Mouse (Mus musculus): ENCODE data around the gene Vps13c. TPM values are rescaled to one million over a fixed set of nuclear protein-coding genes. Genes with fewer than 3 reads are reported as not detected.

Vps13c gene
- total RNA-seq, 2 experiments from 2014 or later: 20.8 to 39.3 TPM

DNA sequence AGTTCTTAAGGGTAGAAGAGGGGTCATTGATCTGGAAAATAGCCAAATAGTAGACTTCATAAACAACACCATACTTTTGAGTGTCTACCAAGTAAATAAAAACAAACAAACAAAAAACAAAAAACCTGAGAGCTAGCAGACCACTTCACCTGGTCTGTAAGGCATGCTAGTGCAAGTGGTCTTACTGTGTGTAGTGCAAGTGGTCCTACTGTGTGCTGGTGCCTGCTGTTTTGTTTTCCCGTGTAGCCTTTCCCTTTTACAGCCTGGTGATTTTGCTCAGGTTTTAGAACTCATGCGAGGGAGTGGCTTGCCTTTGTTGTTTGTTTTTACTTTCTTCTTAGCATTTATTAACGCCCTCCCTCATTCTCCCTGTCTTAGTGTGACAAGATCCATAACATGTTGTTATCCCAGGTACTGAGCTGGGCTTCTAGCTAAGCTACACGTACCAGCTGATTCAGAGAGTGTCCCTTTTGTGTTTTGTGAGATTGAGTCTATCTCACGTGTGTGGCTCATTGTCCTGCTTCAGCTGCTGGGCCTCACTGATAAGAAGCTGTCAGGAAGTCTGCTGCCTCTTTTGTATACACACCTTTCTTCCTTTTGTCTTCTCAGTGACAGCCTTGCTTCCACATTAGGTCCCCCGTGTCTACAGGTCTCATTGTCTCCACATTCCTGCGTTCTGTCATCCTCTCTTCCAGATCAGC is 34.5 kb downstream of the Vps13c start:
- ATAC-seq (replicated peaks; ENCODE audit: low FRiP score, low TSS enrichment, poor library complexity, severe bottlenecking): peak; percentile 75

DNA sequence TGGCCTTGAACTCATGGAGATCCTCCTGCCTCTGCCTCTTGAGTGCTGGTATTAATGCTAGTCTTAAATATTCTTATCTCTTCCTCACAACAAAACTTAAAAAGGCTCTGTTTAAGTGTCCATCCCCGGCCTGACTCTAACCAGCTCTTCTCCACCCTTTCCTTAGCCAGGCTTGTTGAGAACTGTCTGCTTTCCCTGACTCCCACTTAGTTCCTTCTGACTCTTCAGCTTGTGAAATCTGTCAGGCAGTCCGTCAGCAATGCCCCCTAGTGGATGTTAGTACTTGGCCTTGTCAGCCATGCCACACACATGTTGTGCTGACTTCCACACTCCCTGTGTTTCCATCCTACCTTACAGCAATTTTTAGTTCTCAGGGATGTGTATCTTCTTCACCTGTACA is 35.1 kb downstream of the Vps13c start:
- ATAC-seq (replicated peaks; ENCODE audit: low FRiP score, low TSS enrichment, poor library complexity, severe bottlenecking): peak; percentile 47; the same call in 1 of the 2 replicates

DNA sequence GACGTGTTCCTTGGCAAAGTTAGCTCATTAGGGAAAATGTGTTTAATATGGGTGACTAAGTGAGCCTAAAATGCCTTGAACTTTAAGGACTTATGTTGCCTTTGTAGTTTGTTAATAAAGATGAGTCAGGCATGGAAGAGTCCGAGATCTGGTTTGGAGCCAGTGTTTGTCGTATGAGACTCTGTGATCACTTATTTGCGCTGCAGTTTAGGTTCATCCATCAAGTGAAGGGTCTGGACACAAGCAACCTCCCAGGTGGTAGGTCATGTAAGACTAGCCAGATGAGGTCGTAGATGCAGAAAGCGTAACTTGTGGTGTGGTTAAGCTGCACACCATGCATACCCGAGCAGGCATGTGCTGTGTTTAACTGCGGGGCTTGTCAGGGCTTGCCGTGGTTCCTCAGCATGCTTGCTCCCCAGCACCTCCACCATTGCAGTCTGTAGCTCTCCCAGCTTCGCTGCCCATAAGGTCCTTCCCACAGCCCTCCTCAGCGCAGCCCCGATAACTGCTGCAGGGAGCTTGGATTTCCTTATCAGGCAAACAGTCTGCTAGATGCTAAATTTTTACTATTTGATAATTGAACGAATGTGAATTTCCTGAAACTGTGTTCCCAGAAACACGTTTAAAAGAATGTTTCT is 37.0 kb downstream of the Vps13c start:
- peak; percentile 78 for ATAC-seq (replicated peaks; ENCODE audit: low FRiP score, low TSS enrichment, poor library complexity, severe bottlenecking)

DNA sequence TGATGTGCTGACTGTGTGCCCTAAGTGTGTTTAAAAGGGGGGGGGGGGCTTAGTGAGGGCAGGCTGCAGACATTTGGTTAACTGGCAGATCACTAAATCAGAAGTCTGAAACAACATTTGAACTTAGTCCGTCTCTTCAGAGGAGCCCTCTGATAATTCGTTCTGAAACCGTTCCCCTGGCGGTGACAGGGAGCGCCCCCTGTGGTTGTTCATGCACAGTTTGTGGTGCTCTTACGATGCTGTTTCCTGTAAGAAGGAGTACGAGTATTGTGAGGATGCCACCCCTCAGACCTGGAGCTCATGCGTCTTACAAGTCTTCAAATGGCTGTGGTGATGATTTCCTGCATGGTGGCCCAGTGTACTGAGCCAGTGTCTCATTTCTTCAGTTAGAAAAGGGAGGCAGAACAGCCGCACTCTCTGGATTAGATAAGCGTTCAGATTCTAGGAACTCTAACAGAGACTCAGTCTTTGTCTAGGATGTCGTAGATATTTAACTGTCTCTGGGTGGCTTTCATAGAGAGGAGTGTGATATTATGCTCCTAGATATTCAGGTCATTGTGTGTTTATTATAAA is 38.1 kb downstream of the Vps13c start:
- ATAC-seq (replicated peaks; ENCODE audit: low FRiP score, low TSS enrichment, poor library complexity, severe bottlenecking): peak; percentile 53; the same call in 1 of the 2 replicates

DNA sequence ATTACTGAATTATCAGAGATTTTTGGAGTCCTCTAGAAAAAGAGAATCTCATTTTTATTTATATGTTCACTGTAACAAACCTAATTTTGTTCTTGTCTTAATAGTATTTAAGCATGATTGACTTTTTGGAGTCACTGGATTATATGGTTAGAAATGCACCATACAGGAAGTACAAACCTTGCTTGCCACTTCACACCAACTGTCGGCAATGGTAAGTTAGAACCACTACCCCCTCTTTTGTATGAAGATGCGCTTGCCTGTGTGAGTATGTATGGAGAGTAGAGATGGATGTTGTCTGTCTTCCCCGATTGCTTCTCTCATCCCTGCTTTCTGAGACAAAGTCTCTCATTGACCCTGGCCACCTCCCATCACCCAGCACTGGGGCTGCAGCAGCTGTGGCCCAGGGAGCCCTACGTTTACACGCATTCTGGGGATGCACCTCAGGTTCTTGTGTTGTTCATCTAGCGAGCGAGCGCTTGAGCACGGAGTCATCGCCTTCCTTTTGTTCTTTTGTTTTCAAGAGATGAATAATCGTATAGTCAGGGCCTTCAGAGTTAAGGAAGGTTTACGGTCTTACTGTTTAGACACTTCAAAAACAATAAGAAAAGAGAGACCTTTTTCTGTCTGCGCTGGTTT is 43.3 kb downstream of the Vps13c start:
- ATAC-seq (replicated peaks; ENCODE audit: low FRiP score, low TSS enrichment, poor library complexity, severe bottlenecking): no peak

- no peak for ATAC-seq (replicated peaks; ENCODE audit: low FRiP score, low TSS enrichment, poor library complexity, severe bottlenecking)
Measured at GRCm38 (mm10) chr9:67884095-67884494, 43.9 kb downstream of the Vps13c start.

- ATAC-seq (replicated peaks; ENCODE audit: low FRiP score, low TSS enrichment, poor library complexity, severe bottlenecking): no peak
Measured at GRCm38 (mm10) chr9:67886981-67887720, 47.0 kb downstream of the Vps13c start.

GRCm38 (mm10) chr9:67893474-67893873 is 53.3 kb downstream of the Vps13c start:
- no peak for ATAC-seq (replicated peaks; ENCODE audit: low FRiP score, low TSS enrichment, poor library complexity, severe bottlenecking)

DNA sequence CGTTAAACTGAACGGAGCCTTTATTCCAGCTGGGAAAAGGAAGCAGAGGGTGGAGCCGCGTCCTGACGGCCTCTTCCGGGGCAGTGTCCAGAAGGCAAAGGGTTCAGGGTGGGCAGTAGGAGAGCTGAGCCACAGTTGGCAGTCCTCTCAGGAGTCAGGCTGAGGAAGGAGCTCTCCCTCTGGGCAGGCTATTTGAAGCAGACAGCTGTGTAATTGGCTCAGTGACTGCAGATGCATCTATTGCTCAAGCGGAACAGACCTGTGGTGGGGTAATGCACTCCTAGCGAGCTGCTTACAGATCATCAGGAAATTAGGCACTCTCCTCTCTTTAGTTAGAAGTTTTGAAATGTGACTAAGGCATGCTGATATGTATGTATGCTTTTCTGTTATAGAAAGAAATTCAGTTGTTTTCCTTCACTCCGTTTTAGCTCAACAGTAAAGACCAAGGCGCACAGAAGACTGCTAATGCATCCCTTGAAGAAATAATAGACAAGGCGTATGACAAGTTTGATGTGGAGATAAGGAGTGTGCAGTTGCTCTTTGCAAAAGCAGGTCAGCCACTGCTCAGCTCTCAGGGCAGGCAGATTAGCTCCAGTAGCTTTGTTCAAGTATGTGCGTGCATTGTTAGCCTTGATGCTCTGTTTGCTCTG is 56.6 kb downstream of the Vps13c start:
- ATAC-seq (replicated peaks; ENCODE audit: low FRiP score, low TSS enrichment, poor library complexity, severe bottlenecking): no peak

GRCm38 (mm10) chr9:67900398-67900797 is 60.2 kb downstream of the Vps13c start:
- ATAC-seq (replicated peaks; ENCODE audit: low FRiP score, low TSS enrichment, poor library complexity, severe bottlenecking): no peak

DNA sequence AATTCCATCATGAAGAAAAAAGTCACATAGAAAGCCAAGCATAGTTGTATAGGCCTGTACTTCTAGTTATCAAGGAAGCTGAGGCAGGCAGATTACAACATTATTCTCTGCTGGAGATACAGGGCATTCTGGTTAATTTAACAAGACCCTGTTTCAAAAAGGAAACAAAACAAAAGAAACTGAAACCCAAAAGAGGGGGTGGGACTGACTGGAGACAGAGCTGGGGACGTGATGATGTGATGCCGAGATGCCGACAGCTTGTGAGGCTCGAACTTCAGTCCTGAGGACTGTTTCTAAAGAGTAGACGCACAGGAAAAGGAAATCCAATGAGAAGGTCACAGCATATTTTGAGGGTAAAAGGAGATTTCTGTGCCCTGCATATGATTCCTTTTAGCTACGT is 64.2 kb downstream of the Vps13c start:
- no peak for ATAC-seq (replicated peaks; ENCODE audit: low FRiP score, low TSS enrichment, poor library complexity, severe bottlenecking)

GRCm38 (mm10) chr9:67905541-67905940 is 65.3 kb downstream of the Vps13c start:
- no peak for ATAC-seq (replicated peaks; ENCODE audit: low FRiP score, low TSS enrichment, poor library complexity, severe bottlenecking)

DNA sequence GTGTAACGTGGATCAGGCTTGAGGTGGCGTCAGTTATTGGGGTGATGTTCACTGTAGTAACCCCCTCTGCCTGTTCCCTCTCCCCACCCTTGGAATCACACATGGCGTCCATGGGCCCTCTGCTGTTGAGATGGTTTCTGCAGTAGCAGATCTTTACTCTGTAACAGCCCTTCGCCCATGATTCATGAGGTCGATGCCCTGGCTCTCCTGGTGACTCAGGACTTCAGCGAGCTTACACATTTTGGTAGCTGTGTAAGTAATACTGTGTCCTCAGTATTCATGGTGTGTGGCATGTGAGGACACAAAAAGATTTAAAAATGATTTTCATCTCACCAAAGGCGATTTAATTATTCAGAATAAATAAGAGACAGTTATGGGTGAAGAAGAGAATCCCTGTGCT is 74.5 kb downstream of the Vps13c start:
- no peak for ATAC-seq (replicated peaks; ENCODE audit: low FRiP score, low TSS enrichment, poor library complexity, severe bottlenecking)

DNA sequence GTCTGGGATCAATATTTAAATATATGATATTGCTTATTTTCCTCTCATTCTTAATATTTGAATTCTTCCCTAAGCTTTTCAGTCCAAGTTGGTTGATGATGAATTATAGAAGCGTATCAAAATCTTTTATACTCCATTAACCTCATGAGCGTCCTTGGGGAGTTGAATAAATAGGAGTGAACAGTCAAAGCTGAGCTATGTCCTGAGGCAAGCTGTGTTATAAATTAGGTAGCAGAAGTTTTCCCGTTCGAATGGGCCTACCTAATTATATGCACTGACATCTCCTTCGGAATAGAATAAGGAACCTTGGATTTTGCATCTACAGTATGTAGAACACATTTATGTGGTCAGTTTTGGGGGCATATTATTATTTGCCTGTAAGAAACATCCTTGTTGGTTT is 82.2 kb downstream of the Vps13c start:
- no peak for ATAC-seq (replicated peaks; ENCODE audit: low FRiP score, low TSS enrichment, poor library complexity, severe bottlenecking)

GRCm38 (mm10) chr9:67930629-67931028 is 90.4 kb downstream of the Vps13c start:
- no peak for ATAC-seq (replicated peaks; ENCODE audit: low FRiP score, low TSS enrichment, poor library complexity, severe bottlenecking)

GRCm38 (mm10) chr9:67937286-67937685 is 97.1 kb downstream of the Vps13c start:
- no peak for ATAC-seq (replicated peaks; ENCODE audit: low FRiP score, low TSS enrichment, poor library complexity, severe bottlenecking)

DNA sequence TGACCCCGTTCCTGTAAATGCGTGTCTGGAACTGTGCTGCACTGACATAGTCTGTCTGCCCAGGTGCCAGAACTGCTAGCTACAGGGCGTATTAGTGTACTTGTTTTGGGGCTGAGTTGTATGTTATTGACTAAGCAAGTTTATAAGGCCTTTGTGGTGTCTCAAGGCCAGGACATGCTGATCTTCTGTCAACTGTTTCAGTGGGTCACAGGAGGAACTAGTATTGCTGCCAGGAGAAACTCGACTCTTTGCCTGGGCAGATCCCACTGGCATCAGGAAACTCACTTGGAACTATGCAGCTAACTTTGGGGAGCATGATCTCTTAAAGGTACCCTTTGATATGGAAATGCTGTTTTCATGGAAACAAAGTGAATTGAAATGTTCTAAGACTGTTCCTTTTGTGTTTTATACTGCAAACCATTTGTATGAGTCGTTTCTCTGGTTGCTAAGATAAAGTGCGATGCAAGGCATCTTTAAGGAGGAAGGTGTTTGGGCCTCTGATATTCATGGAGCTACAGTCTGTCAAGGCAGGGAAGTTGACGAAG is 115.3 kb downstream of the Vps13c start:
- ATAC-seq (replicated peaks; ENCODE audit: low FRiP score, low TSS enrichment, poor library complexity, severe bottlenecking): no peak

GRCm38 (mm10) chr9:67961953-67962352 is 121.8 kb downstream of the Vps13c start:
- ATAC-seq (replicated peaks; ENCODE audit: low FRiP score, low TSS enrichment, poor library complexity, severe bottlenecking): no peak

DNA sequence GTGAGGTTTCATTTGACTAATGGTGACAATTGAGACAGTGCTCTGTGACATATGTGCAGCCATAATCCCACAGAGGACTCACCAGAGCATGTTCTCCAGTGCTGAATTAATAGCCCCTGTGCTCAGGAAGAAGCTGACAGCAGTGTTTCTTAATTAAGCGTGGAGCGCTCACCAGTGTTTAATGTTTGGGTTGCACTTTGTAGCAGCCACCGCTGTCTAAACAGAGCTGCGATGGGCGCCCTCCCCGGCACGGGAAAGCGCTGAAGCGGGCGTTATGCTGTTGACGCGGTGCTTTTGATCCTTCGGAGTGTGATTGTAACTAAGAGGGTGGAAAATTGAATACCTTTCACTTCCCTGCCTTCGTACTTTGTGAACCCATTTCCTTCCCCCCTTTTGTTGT is 125.7 kb downstream of the Vps13c start:
- ATAC-seq (replicated peaks; ENCODE audit: low FRiP score, low TSS enrichment, poor library complexity, severe bottlenecking): no peak
